Mouse (Mus musculus): ENCODE measurements around the gene Itm2b. TPM values are rescaled to one million over a fixed set of nuclear protein-coding genes. Genes with fewer than 3 reads are reported as not detected.
A peak's percentile ranks its signal among the peaks of the same experiment; 100 is the strongest.

The Itm2b gene
- polyA plus RNA-seq, 1 experiment from 2014 or later, result 1,903 TPM

DNA sequence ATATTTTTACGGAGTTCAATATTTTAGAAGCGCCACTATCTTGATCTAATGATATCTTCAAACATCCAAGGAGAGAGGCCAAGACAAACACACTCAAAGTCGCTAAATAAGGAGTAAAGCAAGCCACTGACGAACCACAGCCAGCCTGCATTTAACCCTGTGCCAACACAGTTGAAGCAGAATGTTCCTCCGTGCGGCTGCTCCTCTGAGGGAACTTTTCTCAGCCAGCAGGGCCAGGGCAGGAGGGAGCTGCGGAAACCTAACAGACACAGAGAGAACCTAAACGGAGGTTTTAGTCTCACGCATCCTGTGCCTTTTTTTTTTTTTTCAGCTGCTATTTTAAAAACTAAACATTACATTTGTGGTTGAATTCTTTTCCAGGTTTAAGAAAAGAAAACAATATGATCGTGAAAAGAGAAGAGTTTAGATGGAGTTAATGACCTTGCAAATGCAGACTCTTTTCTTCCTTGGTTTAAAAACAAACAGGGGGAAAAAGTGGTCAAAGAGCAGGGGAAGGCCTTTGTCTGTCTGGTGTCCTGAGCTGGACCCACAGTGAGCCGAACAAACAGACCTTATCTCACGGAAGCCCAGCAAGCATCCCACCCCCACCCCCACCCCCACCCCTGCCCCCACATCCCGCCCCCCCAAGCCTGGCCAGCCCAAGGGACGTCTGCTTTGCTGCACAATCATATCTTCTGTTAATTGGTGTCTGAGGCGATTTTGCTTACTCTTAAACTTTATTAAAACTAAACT, 15.0 kb upstream of the Itm2b start:
- H3K4me2 ChIP-seq (replicated peaks; ENCODE audit: low read depth, low read length), result 0 out of 2 replicates have a peak overlapping the region, but pooled peaks have one; percentile 6
- H3K9ac ChIP-seq (replicated peaks; ENCODE audit: low read depth), result no peak overlapping the region
- 11% methylated on average over 15 of the region's 15 CpGs for WGBS
- TF ChIP-seq EP300 (IDR thresholded peaks at IDR 0.05) (no peak), CTCF (IDR thresholded peaks at IDR 0.05) (no peak)
- H3K27me3 ChIP-seq (replicated peaks; ENCODE audit: insufficient read depth, low read length), result no peaks in the 10 kb centered on the region
- ATAC-seq (0 out of 2 replicates have a peak, but pooled peaks have one; percentile 35), DNase-seq (ENCODE audit: low spot score) (peak; percentile 37)
- no peaks in the 10 kb centered on the region for H3K36me3 ChIP-seq (ENCODE audit: insufficient read depth, low read length)
- H3K27ac ChIP-seq (ENCODE audit: low read length), result no peak overlapping the region
- no peaks in the 10 kb centered on the region for H3K9me3 ChIP-seq (ENCODE audit: low read length)
- H3K4me1 ChIP-seq (ENCODE audit: insufficient read depth, low read depth, low read length), result 0 out of 2 replicates have a peak, but pooled peaks cover 3% of the 10 kb centered on the region
- H3K4me3 ChIP-seq (ENCODE audit: low read depth, low read length), result no peak overlapping the region

DNA sequence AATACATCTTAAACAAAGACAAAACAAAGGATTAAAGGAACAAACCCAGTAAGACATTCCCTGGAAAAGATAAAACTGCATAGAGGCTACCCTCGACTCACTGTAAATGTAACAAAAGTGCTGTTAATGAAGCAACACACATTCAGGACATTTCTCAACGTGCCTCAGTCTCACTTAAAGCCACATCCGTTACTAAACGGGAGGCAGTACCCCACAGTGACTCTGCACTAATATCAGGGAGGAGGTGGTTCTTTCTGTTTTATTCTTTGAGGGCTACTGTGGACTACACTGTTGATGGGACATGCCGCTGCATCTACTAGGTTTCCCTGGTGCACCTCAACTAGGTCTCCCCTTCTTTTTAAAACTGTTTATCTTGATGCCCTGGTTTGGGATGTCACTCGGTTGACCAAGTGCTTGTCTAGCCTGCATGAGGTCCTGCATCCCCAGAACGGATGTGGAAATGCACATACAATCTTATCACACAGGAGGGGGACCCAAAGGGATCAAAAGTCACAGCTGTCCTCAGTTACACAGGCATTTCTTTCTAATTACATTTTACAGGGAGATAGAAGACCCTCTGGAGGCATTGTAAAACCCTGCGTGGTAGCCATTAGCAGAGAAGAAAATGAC, 13.4 kb upstream of the Itm2b start:
- Histone ChIP-seq H3K27me3 (replicated peaks; ENCODE audit: insufficient read depth, low read length) (no peaks in the 10 kb centered on the region), H3K9ac (replicated peaks; ENCODE audit: low read depth) (no peak overlapping the region), H3K27ac (ENCODE audit: low read length) (no peak overlapping the region), H3K4me3 (ENCODE audit: low read depth, low read length) (no peak overlapping the region), H3K4me1 (ENCODE audit: insufficient read depth, low read depth, low read length) (0 out of 2 replicates have a peak, but pooled peaks cover 3% of the 10 kb centered on the region), H3K9me3 (ENCODE audit: low read length) (no peaks in the 10 kb centered on the region), H3K4me2 (replicated peaks; ENCODE audit: low read depth, low read length) (no peak overlapping the region), H3K36me3 (ENCODE audit: insufficient read depth, low read length) (no peaks in the 10 kb centered on the region)
- ATAC-seq, result no peak
- TF ChIP-seq CTCF (IDR thresholded peaks at IDR 0.05), result no peak
- no peak for TF ChIP-seq EP300 (IDR thresholded peaks at IDR 0.05)
- no peak for DNase-seq (ENCODE audit: low spot score)
- WGBS, result 61% methylated on average over 8 of the region's 8 CpGs

DNA sequence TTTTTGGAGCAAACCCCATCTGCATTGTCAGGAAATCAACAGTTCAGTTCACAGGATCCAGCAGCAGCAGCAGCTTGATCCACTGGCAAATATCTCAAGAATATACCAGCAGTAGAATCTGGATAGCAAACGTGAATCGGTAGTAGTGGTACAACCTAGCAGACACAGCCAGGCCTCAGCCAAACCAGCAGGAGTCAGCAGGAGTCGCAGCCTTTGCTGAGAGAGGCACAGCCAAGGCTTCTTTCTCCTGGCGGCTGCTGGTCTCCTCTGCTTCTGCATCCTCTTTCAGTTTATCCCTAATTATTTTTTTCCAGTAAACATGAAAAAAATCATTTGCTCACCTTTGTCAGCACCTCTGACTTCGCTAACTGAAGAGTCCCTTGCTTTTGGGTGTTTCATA, 10.7 kb upstream of the Itm2b start:
- DNase-seq (ENCODE audit: low spot score) (no peak), ATAC-seq (no peak)
- H3K4me3 ChIP-seq (ENCODE audit: low read depth, low read length), result no peak overlapping the region
- no peak overlapping the region for H3K27ac ChIP-seq (ENCODE audit: low read length)
- no peak overlapping the region for H3K4me2 ChIP-seq (replicated peaks; ENCODE audit: low read depth, low read length)
- H3K36me3 ChIP-seq (ENCODE audit: insufficient read depth, low read length), result no peaks in the 10 kb centered on the region
- TF ChIP-seq CTCF (IDR thresholded peaks at IDR 0.05) (no peak), EP300 (IDR thresholded peaks at IDR 0.05) (no peak)
- no peaks in the 10 kb centered on the region for H3K9me3 ChIP-seq (ENCODE audit: low read length)
- no peaks in the 10 kb centered on the region for H3K4me1 ChIP-seq (ENCODE audit: insufficient read depth, low read depth, low read length)
- H3K27me3 ChIP-seq (replicated peaks; ENCODE audit: insufficient read depth, low read length), result no peaks in the 10 kb centered on the region
- 68% methylated on average over 5 of the region's 5 CpGs for WGBS
- H3K9ac ChIP-seq (replicated peaks; ENCODE audit: low read depth), result no peak overlapping the region

DNA sequence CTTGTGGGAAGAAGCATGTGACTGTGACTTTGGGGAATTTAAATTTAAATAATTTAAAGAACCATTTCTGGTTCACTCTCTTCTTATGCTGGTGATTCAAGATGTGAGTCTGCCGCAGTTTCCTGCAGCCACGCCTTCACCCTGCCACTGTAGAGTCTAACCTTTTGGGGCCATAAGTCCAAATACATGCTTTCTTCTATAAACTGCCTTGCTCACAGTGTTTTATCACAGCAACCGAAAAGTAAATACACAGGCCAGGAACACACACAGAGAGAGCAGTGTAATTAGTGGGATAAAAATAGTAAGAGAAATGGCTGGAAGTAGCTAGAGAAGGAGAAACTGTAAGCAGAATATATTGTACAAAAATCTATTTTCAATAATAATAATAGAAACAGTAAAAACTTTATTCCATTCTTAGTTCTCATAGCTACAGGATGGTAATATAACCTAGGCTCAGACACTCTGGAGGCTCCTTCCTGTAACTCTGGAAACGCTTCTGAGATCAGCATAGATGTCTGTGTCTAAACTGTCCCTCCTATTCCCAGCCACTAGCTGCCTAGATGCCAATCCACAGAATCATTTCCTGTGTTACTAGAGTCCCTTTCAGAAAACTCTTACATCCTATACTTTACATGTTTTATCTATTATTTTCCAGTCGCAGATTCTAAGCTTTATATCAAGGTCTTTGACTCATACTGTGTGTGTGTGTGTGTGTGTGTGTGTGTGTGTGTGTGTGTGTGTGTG, 9.3 kb upstream of the Itm2b start:
- no peak overlapping the region for H3K4me2 ChIP-seq (replicated peaks; ENCODE audit: low read depth, low read length)
- WGBS, result 39% methylated on average over 5 of the region's 5 CpGs
- no peak overlapping the region for H3K4me3 ChIP-seq (ENCODE audit: low read depth, low read length)
- ATAC-seq (peak; percentile 56), DNase-seq (ENCODE audit: low spot score) (peak; percentile 44)
- no peak overlapping the region for H3K27ac ChIP-seq (ENCODE audit: low read length)
- H3K27me3 ChIP-seq (replicated peaks; ENCODE audit: insufficient read depth, low read length), result no peaks in the 10 kb centered on the region
- no peaks in the 10 kb centered on the region for H3K9me3 ChIP-seq (ENCODE audit: low read length)
- no peaks in the 10 kb centered on the region for H3K4me1 ChIP-seq (ENCODE audit: insufficient read depth, low read depth, low read length)
- H3K36me3 ChIP-seq (ENCODE audit: insufficient read depth, low read length), result no peaks in the 10 kb centered on the region
- TF ChIP-seq CTCF (IDR thresholded peaks at IDR 0.05), result no peak
- TF ChIP-seq EP300 (IDR thresholded peaks at IDR 0.05), result no peak
- H3K9ac ChIP-seq (replicated peaks; ENCODE audit: low read depth), result no peak overlapping the region

DNA sequence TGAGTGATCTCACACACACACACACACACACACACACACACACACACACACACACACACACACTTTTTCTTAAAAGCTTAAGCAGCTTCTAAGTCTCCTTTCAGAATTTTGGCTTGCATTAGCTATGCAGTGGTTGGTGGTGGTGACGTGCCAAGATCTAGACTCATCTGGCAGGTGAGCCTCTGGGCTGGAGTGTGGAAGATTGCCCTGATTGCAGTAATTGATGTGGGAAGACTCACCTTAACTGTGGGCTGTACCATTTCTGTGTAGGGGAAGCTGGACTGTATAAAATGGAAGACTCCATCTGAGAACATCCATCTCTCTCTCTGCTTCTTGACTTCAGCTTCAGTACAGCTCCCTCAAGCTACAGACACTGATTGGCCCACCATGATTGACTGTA, 6.4 kb upstream of the Itm2b start:
- H3K4me1 ChIP-seq (ENCODE audit: insufficient read depth, low read depth, low read length), result peaks cover 7% of the 10 kb centered on the region; the same call in 1 of the 2 replicates
- H3K9ac ChIP-seq (replicated peaks; ENCODE audit: low read depth), result no peak overlapping the region
- H3K9me3 ChIP-seq (ENCODE audit: low read length), result no peaks in the 10 kb centered on the region
- no peak overlapping the region for H3K4me3 ChIP-seq (ENCODE audit: low read depth, low read length)
- TF ChIP-seq CTCF (IDR thresholded peaks at IDR 0.05) (no peak), EP300 (IDR thresholded peaks at IDR 0.05) (no peak)
- ATAC-seq (no peak), DNase-seq (ENCODE audit: low spot score) (no peak)
- H3K27ac ChIP-seq (ENCODE audit: low read length), result no peak overlapping the region
- 85% methylated on average over 1 of the region's 1 CpGs for WGBS
- no peaks in the 10 kb centered on the region for H3K27me3 ChIP-seq (replicated peaks; ENCODE audit: insufficient read depth, low read length)
- no peak overlapping the region for H3K4me2 ChIP-seq (replicated peaks; ENCODE audit: low read depth, low read length)
- H3K36me3 ChIP-seq (ENCODE audit: insufficient read depth, low read length), result no peaks in the 10 kb centered on the region

DNA sequence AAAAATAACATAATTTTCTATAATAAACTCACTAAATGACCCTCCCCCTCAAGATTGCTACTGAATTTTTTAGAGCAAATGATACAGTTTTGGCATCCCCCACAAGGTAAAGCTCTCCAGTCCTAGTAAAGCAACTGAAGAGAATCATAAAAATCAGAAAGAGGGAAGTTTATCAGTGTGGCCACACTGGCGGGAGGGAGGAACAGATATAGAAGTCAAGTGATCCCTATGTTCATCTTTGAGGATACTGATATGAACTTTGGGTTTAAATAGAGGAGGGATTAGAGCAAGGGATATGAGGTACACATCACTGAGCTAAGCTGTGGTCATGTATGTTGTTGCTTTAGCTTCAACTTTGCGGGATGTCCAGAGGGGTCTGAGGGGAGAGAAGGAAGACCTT, 5.1 kb upstream of the Itm2b start:
- ATAC-seq, result no peak
- Histone ChIP-seq H3K9me3 (ENCODE audit: low read length) (no peaks in the 10 kb centered on the region), H3K4me1 (ENCODE audit: insufficient read depth, low read depth, low read length) (peaks cover 12% of the 10 kb centered on the region; the same call in 1 of the 2 replicates), H3K9ac (replicated peaks; ENCODE audit: low read depth) (no peak overlapping the region), H3K27ac (ENCODE audit: low read length) (no peak overlapping the region), H3K4me3 (ENCODE audit: low read depth, low read length) (no peak overlapping the region), H3K27me3 (replicated peaks; ENCODE audit: insufficient read depth, low read length) (no peaks in the 10 kb centered on the region), H3K36me3 (ENCODE audit: insufficient read depth, low read length) (no peaks in the 10 kb centered on the region), H3K4me2 (replicated peaks; ENCODE audit: low read depth, low read length) (no peak overlapping the region)
- 87% methylated on average over 2 of the region's 2 CpGs for WGBS
- TF ChIP-seq CTCF (IDR thresholded peaks at IDR 0.05) (no peak), EP300 (IDR thresholded peaks at IDR 0.05) (no peak)
- no peak for DNase-seq (ENCODE audit: low spot score)
